Mouse (Mus musculus) embryonic fibroblast, embryonic 13.5 days (primary cell): Measurements from ENCODE around the gene Zfp398.

Experiments
- CTCF ChIP-seq: IDR thresholded peaks from 2 replicates; pipeline ENCODE4 v1.5.1; 2011; ENCODE audit warnings: mild to moderate bottlenecking, control low read depth, low read length, moderate library complexity, borderline replicate concordance; ENCODE audit not compliant: insufficient read depth
- POLR2A ChIP-seq: IDR thresholded peaks from 2 replicates; pipeline ENCODE4 v1.6.1; 2011; ENCODE audit warnings: low read depth, mild to moderate bottlenecking, control low read depth, low read length, moderate library complexity

- TF ChIP-seq POLR2A (no peak), CTCF (no peak)
These were observed 83.4 kb downstream of the Zfp398 start for GRCm38 (mm10) chr6:47918768-47919274.
